Mouse (Mus musculus) E14TG2a.4 (cell line): ENCODE results near the gene Sfswap.
A peak's percentile ranks its signal among the peaks of the same experiment; 100 is the strongest.

Experiments used
- H3K27me3 ChIP-seq: 2 replicates; pipeline ENCODE4 v1.6.1; 2014; ENCODE audit warnings: low read length, control low read depth; ENCODE audit not compliant: insufficient read depth
- H3K36me3 ChIP-seq: 2 replicates; pipeline ENCODE4 v1.6.1; 2014; ENCODE audit warnings: low read length, control low read depth; ENCODE audit not compliant: insufficient read depth
- H3K4me1 ChIP-seq: replicated peaks from 2 replicates; pipeline ENCODE4 v1.6.1; 2014; ENCODE audit warnings: low read depth, low read length, control low read depth
- H3K4me3 ChIP-seq: replicated peaks from 2 replicates; pipeline ENCODE4 v1.5.1; 2014; ENCODE audit warnings: mild to moderate bottlenecking, low read length
- H3K9me3 ChIP-seq: 2 replicates; pipeline ENCODE4 v1.6.1; 2014; ENCODE audit warnings: low read length, control low read depth
- CTCF ChIP-seq: conservative IDR thresholded peaks from 2 replicates; pipeline ENCODE4 v1.5.1; 2014; ENCODE audit warnings: low read length
- NANOG ChIP-seq: IDR thresholded peaks from 2 replicates; pipeline ENCODE4 v1.6.1; 2014; ENCODE audit warnings: borderline replicate concordance, low read length, mixed read lengths
- POU5F1 ChIP-seq: IDR thresholded peaks from 2 replicates; pipeline ENCODE4 v1.6.1; 2014; ENCODE audit warnings: low read length, borderline replicate concordance

Sfswap gene

DNA sequence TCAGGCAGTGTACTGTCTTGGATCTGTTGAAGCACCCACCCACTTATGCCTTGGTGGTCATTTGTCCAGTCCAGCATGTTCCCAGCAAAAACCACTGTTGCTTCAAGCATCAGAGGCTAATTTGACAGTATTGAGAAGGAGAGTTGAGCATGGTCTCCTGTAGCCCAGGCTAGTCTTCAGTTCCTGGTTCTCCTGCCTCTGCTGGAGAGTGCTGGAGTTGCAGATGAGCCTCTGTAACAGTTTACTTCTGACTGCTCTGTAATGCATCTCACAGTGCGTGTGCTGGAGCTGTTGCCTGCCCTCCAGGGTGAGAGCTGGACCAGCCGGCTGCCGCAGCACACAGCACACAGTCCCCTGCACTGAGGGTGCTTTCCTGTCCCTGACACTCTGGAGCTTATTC lies 41.2 kb downstream of the Sfswap start:
- peaks cover 98% of the 10 kb centered on the region for H3K36me3 ChIP-seq
- no peak overlapping the region for H3K4me3 ChIP-seq
- no peaks in the 10 kb centered on the region for H3K9me3 ChIP-seq
- TF ChIP-seq NANOG (no peak), CTCF (peak; percentile 19), POU5F1 (no peak)
- no peaks in the 10 kb centered on the region for H3K4me1 ChIP-seq
- no peaks in the 10 kb centered on the region for H3K27me3 ChIP-seq

DNA sequence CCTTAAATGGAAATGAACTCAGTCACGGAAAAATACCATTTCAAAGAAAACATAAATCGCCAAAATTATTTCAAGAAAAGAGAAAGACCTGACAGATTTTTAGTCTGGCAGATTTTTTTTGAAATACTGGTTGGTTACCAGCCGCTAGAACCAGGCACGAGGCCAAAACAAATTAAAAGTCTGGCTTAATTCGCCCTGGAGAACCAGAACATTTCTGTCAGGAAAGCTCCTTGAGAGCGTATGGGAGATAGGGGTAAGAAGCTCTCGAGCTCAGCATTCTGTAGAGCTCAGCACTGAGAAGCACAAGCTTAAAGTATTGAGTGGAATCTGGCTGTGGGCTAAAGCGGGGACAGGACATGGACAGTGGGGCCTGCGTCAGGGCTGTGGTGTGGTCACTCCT lies 44.8 kb downstream of the Sfswap start:
- no peaks in the 10 kb centered on the region for H3K4me1 ChIP-seq
- no peak overlapping the region for H3K4me3 ChIP-seq
- peaks cover 99% of the 10 kb centered on the region for H3K36me3 ChIP-seq
- H3K9me3 ChIP-seq: no peaks in the 10 kb centered on the region
- no peak for TF ChIP-seq POU5F1
- TF ChIP-seq CTCF: no peak
- TF ChIP-seq NANOG: no peak
- no peaks in the 10 kb centered on the region for H3K27me3 ChIP-seq

DNA sequence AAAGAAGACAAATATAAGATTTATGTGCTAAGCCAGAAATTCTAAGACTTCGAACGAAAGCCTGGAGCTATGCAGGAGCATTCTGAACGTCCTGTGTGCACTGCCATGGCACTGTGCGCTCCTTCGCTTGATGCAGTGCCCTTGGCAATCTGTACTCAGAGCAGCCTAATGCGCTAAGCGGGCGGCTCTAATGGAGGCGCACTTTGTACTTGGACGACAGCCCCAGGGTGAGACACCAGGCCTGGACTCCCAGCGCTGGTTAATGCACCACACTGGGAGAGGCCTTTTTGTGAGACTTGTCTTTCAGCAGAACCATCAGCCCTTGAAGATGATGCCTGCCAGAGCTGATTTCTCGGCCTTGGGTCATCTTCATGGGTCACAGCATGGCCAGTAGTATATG lies 48.7 kb downstream of the Sfswap start:
- H3K4me3 ChIP-seq: no peak overlapping the region
- peaks cover 99% of the 10 kb centered on the region for H3K36me3 ChIP-seq
- no peaks in the 10 kb centered on the region for H3K27me3 ChIP-seq
- TF ChIP-seq NANOG (no peak), POU5F1 (no peak), CTCF (no peak)
- H3K9me3 ChIP-seq: no peaks in the 10 kb centered on the region
- H3K4me1 ChIP-seq: no peaks in the 10 kb centered on the region

DNA sequence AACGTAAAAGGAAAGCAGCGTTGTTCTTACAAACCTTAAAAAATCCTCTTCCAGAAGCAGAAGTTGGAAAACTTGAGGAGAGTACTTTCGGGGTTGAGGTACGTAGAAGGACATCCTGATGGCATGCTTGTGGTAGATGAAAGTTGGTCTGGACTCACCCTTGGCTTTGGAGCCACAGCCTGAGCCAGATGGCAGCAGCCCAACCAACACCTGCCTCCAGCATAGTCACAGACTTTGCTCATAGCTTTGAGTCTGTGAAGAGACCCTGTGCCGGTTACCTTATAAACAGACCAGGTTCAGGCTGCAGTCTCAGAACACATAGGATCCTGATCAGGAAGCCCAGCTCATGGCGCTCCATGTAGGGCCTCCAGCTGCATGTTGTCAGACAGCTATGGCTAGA lies 49.8 kb downstream of the Sfswap start:
- TF ChIP-seq NANOG (no peak), CTCF (no peak), POU5F1 (no peak)
- H3K4me3 ChIP-seq: no peak overlapping the region
- H3K9me3 ChIP-seq: no peaks in the 10 kb centered on the region
- H3K4me1 ChIP-seq: no peaks in the 10 kb centered on the region
- peaks cover 99% of the 10 kb centered on the region for H3K36me3 ChIP-seq
- H3K27me3 ChIP-seq: no peaks in the 10 kb centered on the region

DNA sequence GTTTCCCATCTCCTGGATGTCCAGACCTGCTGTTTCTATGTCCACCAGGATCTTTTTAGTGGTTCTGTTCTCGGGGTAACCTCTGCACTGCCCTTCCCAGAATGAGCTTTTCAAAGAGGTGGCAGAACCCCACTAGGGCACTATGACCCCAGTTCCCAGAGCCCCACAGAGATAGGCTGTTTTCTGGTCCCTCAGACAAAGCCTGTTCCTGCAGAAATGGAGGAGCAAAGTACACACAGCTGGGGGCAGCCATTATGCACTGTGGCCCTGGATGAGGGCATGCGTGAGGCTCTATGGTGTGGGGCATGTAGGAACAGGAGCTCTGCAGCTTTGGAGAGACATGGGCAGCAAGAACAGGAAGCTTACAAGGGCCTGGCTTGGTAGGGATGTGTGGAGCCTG lies 51.0 kb downstream of the Sfswap start:
- Histone ChIP-seq H3K27me3 (no peaks in the 10 kb centered on the region), H3K4me3 (no peak overlapping the region)
- TF ChIP-seq NANOG (no peak), POU5F1 (no peak), CTCF (no peak)

DNA sequence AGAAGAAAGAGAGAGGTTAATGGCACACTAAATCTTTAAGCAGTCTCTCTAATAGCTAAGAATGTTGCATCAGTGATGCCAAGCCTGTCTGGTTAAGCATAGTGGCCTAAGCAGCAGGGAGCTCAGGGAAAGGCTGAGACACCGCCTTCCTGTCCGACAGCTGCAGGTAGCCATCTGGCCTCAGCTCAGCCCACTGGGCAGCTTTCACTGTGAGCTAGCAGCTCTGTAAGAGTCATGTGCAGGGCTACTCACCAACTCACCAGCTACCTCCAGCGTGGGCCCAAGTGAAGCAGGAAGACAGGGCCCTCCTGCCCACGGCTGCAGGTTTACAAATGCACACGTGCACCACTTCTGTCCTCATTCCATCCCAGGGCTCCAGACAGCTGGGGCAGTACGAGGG lies 52.6 kb downstream of the Sfswap start:
- TF ChIP-seq NANOG: no peak
- no peak for TF ChIP-seq POU5F1
- TF ChIP-seq CTCF: no peak
- Histone ChIP-seq H3K9me3 (no peaks in the 10 kb centered on the region), H3K4me3 (no peak overlapping the region), H3K36me3 (peaks cover 99% of the 10 kb centered on the region), H3K4me1 (no peaks in the 10 kb centered on the region; the same call in 1 of the 2 replicates), H3K27me3 (no peaks in the 10 kb centered on the region)

More for the DNA sequence above, 51.0 kb downstream of the Sfswap start:
- Histone ChIP-seq H3K4me1 (no peaks in the 10 kb centered on the region), H3K9me3 (no peaks in the 10 kb centered on the region), H3K36me3 (peaks cover 99% of the 10 kb centered on the region)

DNA sequence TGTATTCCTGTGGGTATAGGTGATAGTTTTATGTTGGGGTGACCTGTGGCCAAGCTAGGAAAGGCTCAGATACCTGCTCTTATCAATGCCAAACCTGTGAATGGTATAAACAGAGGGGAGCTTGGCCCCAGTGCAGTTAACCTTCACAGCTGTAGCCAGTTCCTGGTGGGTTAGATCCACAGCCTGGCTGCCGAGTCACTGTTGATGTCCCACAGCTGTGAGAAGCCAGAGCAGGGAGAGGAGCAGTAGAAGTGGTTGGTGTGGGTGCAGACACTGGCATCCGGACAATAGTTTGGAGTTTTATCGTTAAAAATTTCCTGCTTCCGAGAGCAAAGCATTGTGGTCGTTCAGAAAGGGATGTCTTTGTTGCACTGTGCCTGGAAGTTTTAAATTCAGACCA lies 57.6 kb downstream of the Sfswap start:
- no peak for TF ChIP-seq NANOG
- no peak for TF ChIP-seq CTCF

DNA sequence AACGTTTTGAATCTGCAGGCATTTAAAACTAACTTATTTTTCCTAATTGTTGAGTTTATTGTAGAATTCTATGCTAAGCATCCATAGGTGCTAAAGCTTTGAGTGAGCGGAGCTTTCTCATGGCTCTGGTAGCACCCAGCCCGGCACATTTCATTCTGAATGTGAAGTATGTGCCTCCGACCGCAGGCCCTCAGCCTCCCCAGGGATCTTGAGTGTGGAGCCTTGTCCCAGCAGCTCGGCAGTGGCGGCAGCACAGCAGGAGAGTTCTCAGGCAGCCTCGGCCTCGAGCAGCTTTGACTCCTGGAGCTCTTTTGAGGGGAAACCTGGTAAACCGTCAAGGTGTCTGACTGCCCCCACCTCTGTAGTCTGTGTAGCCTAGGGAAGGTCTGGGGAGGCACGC lies 58.3 kb downstream of the Sfswap start:
- peaks cover 5% of the 10 kb centered on the region; the same call in 1 of the 2 replicates for H3K4me1 ChIP-seq
- peaks cover 97% of the 10 kb centered on the region for H3K36me3 ChIP-seq
- TF ChIP-seq NANOG (no peak), POU5F1 (no peak), CTCF (no peak)
- H3K27me3 ChIP-seq: no peaks in the 10 kb centered on the region
- no peaks in the 10 kb centered on the region for H3K9me3 ChIP-seq
- no peak overlapping the region for H3K4me3 ChIP-seq

More for the DNA sequence above, 57.6 kb downstream of the Sfswap start:
- H3K4me3 ChIP-seq: no peak overlapping the region
- H3K36me3 ChIP-seq: peaks cover 97% of the 10 kb centered on the region
- H3K9me3 ChIP-seq: no peaks in the 10 kb centered on the region
- no peaks in the 10 kb centered on the region for H3K27me3 ChIP-seq
- H3K4me1 ChIP-seq: peaks cover 2% of the 10 kb centered on the region; the same call in 1 of the 2 replicates

DNA sequence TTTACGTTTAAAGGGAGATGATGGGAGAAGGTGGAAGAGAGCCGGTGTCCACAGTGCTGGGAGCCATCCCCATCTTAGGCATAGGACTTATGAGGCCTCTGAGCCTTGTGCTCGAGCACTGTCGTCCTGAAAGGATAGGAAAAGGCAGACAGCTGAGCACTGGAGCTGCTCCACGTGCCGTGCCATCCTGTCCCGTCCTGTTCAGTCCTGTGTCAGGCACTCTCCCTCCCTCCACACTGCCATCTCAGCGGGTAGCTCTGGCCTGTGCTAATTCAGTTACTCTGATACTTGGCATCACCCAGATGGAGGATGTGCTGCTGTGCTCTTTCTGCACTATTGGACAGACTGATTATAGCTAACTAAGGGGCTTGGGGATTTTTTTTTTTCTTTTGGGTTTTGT lies 61.3 kb downstream of the Sfswap start:
- Histone ChIP-seq H3K4me1 (peaks cover 7% of the 10 kb centered on the region; the same call in 1 of the 2 replicates), H3K4me3 (no peak overlapping the region), H3K27me3 (no peaks in the 10 kb centered on the region), H3K36me3 (peaks cover 97% of the 10 kb centered on the region), H3K9me3 (no peaks in the 10 kb centered on the region)
- TF ChIP-seq POU5F1: no peak
- TF ChIP-seq CTCF: no peak
- no peak for TF ChIP-seq NANOG
